ENCODE assay signal across 30 mouse cellular contexts in the genomic region with DNA sequence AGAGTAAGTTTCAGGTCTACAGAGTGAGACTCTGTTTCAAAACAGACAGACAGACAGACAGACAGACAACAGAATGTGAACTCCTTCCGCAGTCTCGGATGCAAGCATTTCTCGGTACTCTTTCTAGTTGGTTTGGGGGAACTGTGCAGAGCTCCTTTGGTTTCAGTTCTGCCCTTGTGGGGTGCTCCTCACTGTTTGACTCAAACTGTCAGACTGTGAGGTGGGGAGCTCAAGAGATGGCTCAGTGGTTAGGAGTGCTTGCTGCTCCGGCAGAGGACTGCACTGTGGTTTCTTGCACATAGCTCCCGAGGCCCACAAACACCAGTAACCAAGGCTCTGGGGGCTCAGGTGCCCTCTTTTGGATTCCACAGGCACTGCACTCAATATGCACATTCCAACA. TPM values are rescaled to one million over a fixed set of nuclear protein-coding genes. Genes with fewer than 3 reads are reported as not detected.
DNase-seq lines count a peak whose midpoint lies in the region; ATAC-seq and TF ChIP-seq lines count a peak whose summit lies in the region.
"Had no signal": no experiment of that assay in that cellular context is flagged by ENCODE, and none has a peak within 500 bp of the region (broad histone marks: within the 10 kb centered on the region; RNA-seq: fewer than 3 reads in every experiment).

No protein-coding gene starts in this region.

- no peaks in the 10 kb centered on the region for H3K9me3 ChIP-seq in CH12.LX (replicated peaks; ENCODE audit: low read length)
- H3K9me3 ChIP-seq: forebrain, embryonic 13.5 days; G1E; heart, embryonic 12.5 days; hindbrain, embryonic 13.5 days; midbrain, embryonic 12.5 days; stomach, embryonic 15.5 days had no signal

- no peaks in the 10 kb centered on the region for H3K27me3 ChIP-seq in CH12.LX (replicated peaks)
- H3K27me3 ChIP-seq: forebrain, embryonic 13.5 days; heart, embryonic 12.5 days; hindbrain, embryonic 13.5 days; megakaryocyte, embryonic 14.5 days; midbrain, embryonic 12.5 days; stomach, embryonic 15.5 days had no signal

- H3K27ac ChIP-seq in CH12.LX (ENCODE audit: insufficient read depth, low read depth): no peak overlapping the region
- H3K27ac ChIP-seq: forebrain, embryonic 13.5 days; hindbrain, embryonic 13.5 days; kidney, postnatal 0 days; liver, embryonic 14.5 days; midbrain, embryonic 12.5 days; stomach, embryonic 15.5 days had no signal

- no peak overlapping the region for H3K4me3 ChIP-seq in CH12.LX (replicated peaks in 1 of 3; ENCODE audit: low read depth in 2 of 3, low read length in 2 of 3, poor library complexity in 1 of 3)
- H3K4me3 ChIP-seq: forebrain, embryonic 13.5 days; heart, embryonic 12.5 days; hindbrain, embryonic 13.5 days; megakaryocyte, embryonic 14.5 days; midbrain, embryonic 12.5 days; stomach, embryonic 15.5 days had no signal

- no peak overlapping the region for H3K9ac ChIP-seq in CH12.LX (ENCODE audit: insufficient read depth, low read depth)
- H3K9ac ChIP-seq: forebrain, embryonic 13.5 days; heart, embryonic 12.5 days; hindbrain, embryonic 13.5 days; liver, embryonic 14.5 days; lung, embryonic 14.5 days; midbrain, embryonic 12.5 days; stomach, embryonic 15.5 days had no signal

- in situ Hi-C loops in CH12.LX (cut with MboI; ENCODE audit: low pct_ligation_motif_present, low pct_unique_long_range_greater_than_20kb, low sequenced_read_pairs): loop anchor here (10.0 kb wide), 1 partner anchor 48 kb away; a partner anchor contains a TSS

- H3K36me3 ChIP-seq in CH12.LX (replicated peaks in 1 of 2; ENCODE audit: control insufficient read depth in 1 of 2, insufficient read depth in 1 of 2, low read length in 1 of 2): peaks cover 13 to 46% of the 10 kb centered on the region in 2 experiments

- no peak for TF ChIP-seq RAD21 in CH12.LX (IDR thresholded peaks at IDR 0.05; ENCODE audit: low read depth, low read length)

- H3K79me2 ChIP-seq in CH12.LX (replicated peaks; ENCODE audit: control insufficient read depth, extremely low read depth, insufficient read depth, poor library complexity, severe bottlenecking): no peaks in the 10 kb centered on the region

- TF ChIP-seq POLR2A in CH12.LX (IDR thresholded peaks at IDR 0.05; ENCODE audit: low read depth, low read length): no peak

- dilution Hi-C loops in CH12.LX (cut with MboI; ENCODE audit: extremely low pct_ligation_motif_present, extremely low pct_unique_long_range_greater_than_20kb, low sequenced_read_pairs): no loop called here

- peak; percentile 10; the same call in 1 of the 2 replicates for TF ChIP-seq EP300 in CH12.LX (IDR thresholded peaks at IDR 0.05; ENCODE audit: low read length)

- ATAC-seq in megakaryocyte progenitor cell, adult 5-6 weeks (replicated peaks; ENCODE audit: poor library complexity): peak; percentile 59
- ATAC-seq: forebrain, embryonic 13.5 days; intestine, embryonic 16.5 days had no signal

- H3K4me2 ChIP-seq in CH12.LX (ENCODE audit: insufficient read depth, low read depth, poor library complexity, severe bottlenecking): no peak overlapping the region
- H3K4me2 ChIP-seq: forebrain, embryonic 13.5 days; heart, embryonic 12.5 days; hindbrain, embryonic 13.5 days; lung, embryonic 14.5 days; midbrain, embryonic 12.5 days; stomach, embryonic 15.5 days had no signal

- H3K4me1 ChIP-seq in CH12.LX (ENCODE audit: control insufficient read depth in 1 of 2, insufficient read depth in 2 of 2): peaks cover 0 to 23% of the 10 kb centered on the region in 2 experiments; a peak in 2 of 4 replicates
- H3K4me1 ChIP-seq: forebrain, embryonic 13.5 days; heart, embryonic 12.5 days; midbrain, embryonic 12.5 days; stomach, embryonic 15.5 days had no signal

- peak in 1 of 2 experiments; percentile 9; a peak in 1 of 4 replicates for TF ChIP-seq CTCF in CH12.LX (conservative IDR thresholded peaks at IDR 0.05 in 1 of 2, IDR thresholded peaks at IDR 0.05 in 1 of 2; ENCODE audit: low read depth in 2 of 2, low read length in 2 of 2)

- DNase-seq in layer of hippocampus, adult 9-11 months: peak; percentile 65
- no peak for DNase-seq in layer of hippocampus, postnatal 25 days (ENCODE audit: extremely low spot score in 1 of 2, low spot score in 1 of 2)
- DNase-seq in A20 (ENCODE audit: low read depth, low spot score) (peak; percentile 77), CH12.LX (ENCODE audit: extremely low read depth) (peak; percentile 12)
- DNase-seq in adrenal gland, adult 18-20 months (ENCODE audit: low spot score in 2 of 2): no peak
- no peak for DNase-seq in adrenal gland, adult 8-10 months
- DNase-seq: adrenal gland, postnatal 14 days; cerebellum, adult 2 months; cerebellum, postnatal 25 days; gastrocnemius, postnatal 14 days; heart, postnatal 4 days; kidney, adult 8-10 months; liver; lung, embryonic 14.5 days; lung, postnatal 14 days had no signal

TF ChIP-seq in CH12.LX, 34 proteins besides CTCF, POLR2A, EP300 and RAD21:
- TF ChIP-seq PAX5 (IDR thresholded peaks at IDR 0.05; ENCODE audit: low read length) (no peak), MAX (IDR thresholded peaks at IDR 0.05; ENCODE audit: low read length) (no peak), NELFE (IDR thresholded peaks at IDR 0.05; ENCODE audit: low read depth, low read length) (no peak), TCF12 (IDR thresholded peaks at IDR 0.05; ENCODE audit: low read depth, low read length) (no peak), IRF4 (IDR thresholded peaks at IDR 0.05; ENCODE audit: low read depth, low read length) (no peak), JUN (IDR thresholded peaks at IDR 0.05; ENCODE audit: insufficient read depth, low read depth, low read length) (no peak), MAZ (IDR thresholded peaks at IDR 0.05; ENCODE audit: low read depth, low read length) (no peak), ZKSCAN1 (IDR thresholded peaks at IDR 0.05; ENCODE audit: borderline replicate concordance, low read depth, low read length) (no peak), CHD2 (IDR thresholded peaks at IDR 0.05; ENCODE audit: low read length) (no peak), HCFC1 (IDR thresholded peaks at IDR 0.05; ENCODE audit: low read depth, low read length) (no peak), ZNF384 (IDR thresholded peaks at IDR 0.05; ENCODE audit: low read depth, low read length) (no peak)

RNA-seq across cellular contexts. Expression of a gene that starts 8.2 kb away (rescaled TPM):
- total RNA-seq in layer of hippocampus, postnatal 25 days (2021): 100 to 1,000 TPM in 1 of 2 experiments, 10 to 100 TPM in 1; 91.5 to 100 TPM
- total RNA-seq in CH12.LX (2012; rRNA removed) (55.6 and 68.0 TPM in 2 replicates), CH12.LX (2014; rRNA removed) (189 and 210 TPM in 2 replicates)
- 78.6 and 95.5 TPM in 2 replicates for polyA plus RNA-seq in CH12.LX (2012; ENCODE audit: insufficient read length, low read depth)
- total RNA-seq in megakaryocyte progenitor cell, adult 5-6 weeks (2015): 168 and 189 TPM in 2 replicates
- 86.1 and 106 TPM in 2 replicates for total RNA-seq in megakaryocyte progenitor cell, adult 5-6 weeks (2017)
- 10 to 100 TPM; 30.8 to 32.2 TPM for total RNA-seq in adrenal gland, adult 18-20 months (2021)
- 10 to 100 TPM; 22.4 to 39.2 (median 34.3) TPM for total RNA-seq in adrenal gland, adult 8-10 months (2022)

RNA-seq across cellular contexts. Expression of a gene that starts 40.1 kb away (rescaled TPM):
- 1 to 10 TPM in 1 of 2 experiments, under 1 TPM in 1; 0.66 to 5.9 TPM for total RNA-seq in layer of hippocampus, postnatal 25 days (2021)
- total RNA-seq in CH12.LX (2012; rRNA removed): 0.13 TPM in 1 of 2 replicates, not detected in the other
- total RNA-seq in CH12.LX (2014; rRNA removed): not detected in 2 replicates
- polyA plus RNA-seq in CH12.LX (2012; ENCODE audit: insufficient read length, low read depth): 0.70 TPM in 1 of 2 replicates, not detected in the other
- total RNA-seq in megakaryocyte progenitor cell, adult 5-6 weeks (2015): 0.22 TPM in 1 of 2 replicates, not detected in the other
- total RNA-seq in megakaryocyte progenitor cell, adult 5-6 weeks (2017): not detected in 2 replicates
- 1 to 10 TPM; 2.0 to 3.8 TPM for total RNA-seq in adrenal gland, adult 18-20 months (2021)
- total RNA-seq in adrenal gland, adult 8-10 months (2022): 1 to 10 TPM in 3 of 4 experiments, not detected in 1; 2.7 to 8.3 (median 6.3) TPM
- total RNA-seq: G1E; midbrain, postnatal 0 days had no signal
- polyA plus RNA-seq: brain, embryonic 14.5 days; C2C12; cerebellum, adult 2 months; G1E; urinary bladder, adult 2 months had no signal

RNA-seq across cellular contexts. Expression of a gene that starts 48.2 kb away (rescaled TPM):
- 1 to 10 TPM; 5.5 to 5.8 TPM for total RNA-seq in layer of hippocampus, postnatal 25 days (2021)
- total RNA-seq in CH12.LX (2012; rRNA removed): 2.7 and 3.7 TPM in 2 replicates
- 3.8 and 4.7 TPM in 2 replicates for total RNA-seq in CH12.LX (2014; rRNA removed)
- polyA plus RNA-seq in CH12.LX (2012; ENCODE audit: insufficient read length, low read depth): 7.0 and 7.6 TPM in 2 replicates
- total RNA-seq in megakaryocyte progenitor cell, adult 5-6 weeks (2015): 24.8 and 25.3 TPM in 2 replicates
- total RNA-seq in megakaryocyte progenitor cell, adult 5-6 weeks (2017): 22.8 and 29.8 TPM in 2 replicates
- total RNA-seq in adrenal gland, adult 18-20 months (2021): 10 to 100 TPM; 14.0 to 14.1 TPM
- total RNA-seq in adrenal gland, adult 8-10 months (2022): 10 to 100 TPM; 13.1 to 19.6 (median 15.3) TPM

RNA-seq across cellular contexts. Expression of a gene that starts 56.2 kb away (rescaled TPM):
- 1 to 10 TPM; 2.9 to 3.2 TPM for total RNA-seq in layer of hippocampus, postnatal 25 days (2021)
- total RNA-seq in CH12.LX (2012; rRNA removed) (6.2 and 7.2 TPM in 2 replicates), CH12.LX (2014; rRNA removed) (2.4 and 2.9 TPM in 2 replicates)
- 4.0 and 4.2 TPM in 2 replicates for polyA plus RNA-seq in CH12.LX (2012; ENCODE audit: insufficient read length, low read depth)
- 72.7 and 81.7 TPM in 2 replicates for total RNA-seq in megakaryocyte progenitor cell, adult 5-6 weeks (2015)
- 59.6 and 66.6 TPM in 2 replicates for total RNA-seq in megakaryocyte progenitor cell, adult 5-6 weeks (2017)
- 10 to 100 TPM; 14.9 to 24.8 TPM for total RNA-seq in adrenal gland, adult 18-20 months (2021)
- 10 to 100 TPM; 18.0 to 54.4 (median 29.9) TPM for total RNA-seq in adrenal gland, adult 8-10 months (2022)

Comparison
In these comparisons a context has a peak if more than half of its experiments do, and no peak if none do; other contexts are left out.
1. DNase-seq: peak in layer of hippocampus, adult 9-11 months (single experiment), A20 (single experiment) and CH12.LX (single experiment); none in layer of hippocampus, postnatal 25 days (0 of 2), adrenal gland, adult 18-20 months (0 of 2) and adrenal gland, adult 8-10 months (single experiment).